Mouse (Mus musculus): ENCODE results near the gene Arvcf. TPM values are rescaled to one million over a fixed set of nuclear protein-coding genes. Genes with fewer than 3 reads are reported as not detected.
A peak's percentile ranks its signal among the peaks of the same experiment; 100 is the strongest.

Arvcf gene
- total RNA-seq (2021): 10 to 100 TPM; 16.4 to 27.9 TPM
- long read RNA-seq, experiment 1, full-length matches to known transcripts: 29 of 73 reads
- long read RNA-seq, experiment 1, partial matches to known transcripts: 26 of 73 reads
- long read RNA-seq, experiment 1, other reads (novel, unspliced or antisense): 18 of 73 reads
- long read RNA-seq, experiment 2, full-length matches to known transcripts: 20 of 38 reads
- long read RNA-seq, experiment 2, partial matches to known transcripts: 11 of 38 reads
- long read RNA-seq, experiment 2, other reads (novel, unspliced or antisense): 7 of 38 reads

- peak; percentile 87 for DNase-seq
Observed at GRCm38 (mm10) chr16:18347931-18348600, at the start of gene Arvcf, which contains the start of gene Tango2. Arvcf (plus strand) TSS chr16:18348182. Tango2 (minus strand) TSS chr16:18348103.

- no peak for DNase-seq
Observed at GRCm38 (mm10) chr16:18308159-18308558, 39.8 kb upstream of the Arvcf start.

DNA sequence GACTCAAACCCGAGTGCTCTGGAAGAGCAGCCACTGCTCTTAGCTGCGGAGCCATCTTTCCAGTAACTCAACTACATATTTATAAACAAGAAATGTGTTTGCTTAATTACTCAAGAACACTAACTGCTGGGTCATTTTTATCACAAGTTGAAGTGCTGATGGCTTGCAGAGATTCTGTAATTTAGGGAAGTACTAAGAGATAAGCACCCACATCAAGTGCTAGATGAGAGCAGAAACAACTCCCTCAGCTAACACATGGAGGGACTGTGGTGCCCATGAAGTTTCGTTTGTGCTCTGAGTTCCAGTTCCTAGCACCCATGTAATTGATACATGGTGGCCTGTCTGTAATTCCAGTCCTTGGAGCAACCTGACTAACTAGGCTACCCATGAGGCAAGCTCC lies 29.0 kb upstream of the Arvcf start:
- no peak for DNase-seq

GRCm38 (mm10) chr16:18321443-18321842 lies 26.5 kb upstream of the Arvcf start:
- DNase-seq: no peak

GRCm38 (mm10) chr16:18323460-18323859 lies 24.5 kb upstream of the Arvcf start:
- no peak for DNase-seq

DNA sequence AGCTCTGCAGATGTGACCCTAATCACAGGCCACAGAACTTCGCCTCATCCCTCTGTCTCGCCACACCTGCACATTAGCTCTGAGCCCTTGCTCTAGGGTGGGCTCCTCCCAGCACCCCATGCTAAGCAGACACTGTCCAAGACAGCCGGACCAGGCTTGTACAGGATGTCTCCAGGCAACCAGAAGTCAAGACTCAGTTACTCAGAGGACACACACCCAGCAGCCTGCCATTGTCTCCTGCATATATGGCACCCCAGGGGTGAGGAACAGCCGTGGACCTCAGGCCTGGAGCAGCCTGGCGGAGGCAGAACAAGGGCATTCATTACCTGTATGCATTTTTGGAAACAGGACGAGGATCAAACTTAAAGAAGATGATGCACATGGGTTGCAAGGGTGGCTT lies 24.0 kb upstream of the Arvcf start:
- no peak for DNase-seq

DNA sequence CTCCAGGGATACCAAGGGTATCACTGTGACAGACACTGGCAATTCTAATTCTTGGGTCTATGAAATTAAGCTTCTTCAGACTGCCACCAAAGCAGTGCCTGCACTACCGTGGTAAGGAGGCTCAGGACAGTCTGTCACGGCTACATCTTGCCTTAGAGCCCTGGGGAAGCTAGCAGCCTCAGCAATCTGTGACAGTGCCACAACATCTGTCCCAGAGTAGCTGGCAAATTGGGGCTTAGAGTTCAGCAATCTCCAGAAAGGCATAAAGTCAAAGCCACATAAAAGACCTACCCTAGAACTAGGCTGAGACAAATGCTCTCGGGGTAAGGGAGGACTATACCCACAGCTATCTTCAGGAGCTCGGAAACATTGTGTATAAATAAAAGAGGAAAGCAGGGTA lies 22.2 kb upstream of the Arvcf start:
- DNase-seq: no peak

- no peak for DNase-seq
Observed at GRCm38 (mm10) chr16:18327936-18328335, 20.0 kb upstream of the Arvcf start.

DNA sequence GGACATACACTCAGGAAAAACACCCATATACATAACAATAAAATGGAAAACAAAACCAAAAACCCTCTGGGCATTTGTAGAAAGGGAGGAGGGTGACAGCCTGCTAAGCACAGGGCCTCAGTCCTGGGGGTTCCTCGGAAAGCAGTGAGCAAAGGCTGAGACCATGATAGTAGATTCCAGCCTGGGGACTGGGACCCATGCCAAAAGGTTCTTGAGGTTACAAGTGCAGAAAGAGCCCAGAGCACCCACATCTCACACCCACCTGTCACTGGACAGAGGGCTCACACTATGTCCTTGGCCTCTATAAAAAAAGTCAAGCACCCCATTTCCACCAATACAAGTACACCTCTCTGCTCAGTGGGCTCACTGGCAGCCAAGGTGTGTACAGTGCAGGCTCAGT lies 19.5 kb upstream of the Arvcf start:
- DNase-seq: no peak

GRCm38 (mm10) chr16:18333976-18334375 lies 14.0 kb upstream of the Arvcf start:
- DNase-seq: no peak

DNA sequence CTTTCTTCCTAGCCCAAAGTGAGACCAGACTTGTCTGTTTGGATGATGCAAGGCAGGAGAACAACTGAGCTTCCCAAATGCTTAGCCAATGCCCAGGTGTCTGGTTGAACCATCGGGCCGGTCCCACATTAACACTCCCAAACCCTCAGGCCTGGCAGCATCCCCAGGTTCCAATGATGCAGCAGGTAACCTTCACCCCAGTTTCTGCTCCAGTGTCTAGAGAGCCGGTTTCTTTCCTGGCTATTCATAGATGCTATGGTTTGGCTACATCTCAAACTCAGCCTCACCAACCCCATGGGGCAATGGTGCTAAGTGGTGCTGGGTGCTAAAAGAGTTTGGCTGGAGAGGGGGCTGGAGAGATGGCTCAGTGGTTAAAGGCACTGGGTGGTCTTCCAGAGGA lies 12.0 kb upstream of the Arvcf start:
- no peak for DNase-seq

DNA sequence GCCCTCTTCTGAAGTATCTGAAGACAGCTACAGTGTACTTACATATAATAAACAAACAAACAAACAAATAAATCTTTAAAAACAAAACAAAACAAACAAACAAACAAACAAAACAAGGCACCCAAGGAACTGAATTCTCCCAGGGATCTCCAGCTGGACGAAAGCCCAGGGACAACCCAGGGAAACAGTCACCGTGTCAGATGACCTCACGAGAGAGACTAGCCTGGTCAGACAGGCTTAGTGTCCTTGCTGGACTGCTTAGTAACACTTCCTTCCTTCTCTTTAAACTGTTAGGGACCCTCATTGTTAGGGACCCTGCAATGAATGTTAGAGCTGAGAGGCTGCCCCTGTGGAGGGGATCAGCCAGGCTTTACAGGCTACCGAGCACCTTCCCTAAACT lies 10.7 kb upstream of the Arvcf start:
- DNase-seq: no peak

- DNase-seq: no peak
Observed at GRCm38 (mm10) chr16:18339866-18340265, 8.1 kb upstream of the Arvcf start.

GRCm38 (mm10) chr16:18341605-18342004 lies 6.4 kb upstream of the Arvcf start:
- DNase-seq: no peak

DNA sequence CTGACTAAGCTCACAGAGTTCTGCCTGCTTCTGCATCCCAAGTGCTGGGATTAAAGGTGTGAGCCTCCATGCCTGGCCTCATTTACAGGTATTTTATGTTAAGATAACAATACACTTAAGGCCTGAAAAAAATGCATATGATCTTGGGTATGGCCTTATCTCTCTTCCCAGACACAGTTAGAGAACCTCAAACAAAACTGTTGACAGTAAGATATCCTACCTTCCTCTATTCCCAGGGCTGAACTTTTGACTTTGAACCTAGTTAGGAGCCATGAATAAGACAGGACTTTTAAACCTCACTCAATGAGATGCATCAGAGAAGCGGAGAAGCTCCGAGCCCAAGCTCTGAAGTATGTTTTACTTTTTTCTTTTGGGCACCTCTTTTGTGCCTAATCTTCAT lies 5.9 kb upstream of the Arvcf start:
- no peak for DNase-seq

DNA sequence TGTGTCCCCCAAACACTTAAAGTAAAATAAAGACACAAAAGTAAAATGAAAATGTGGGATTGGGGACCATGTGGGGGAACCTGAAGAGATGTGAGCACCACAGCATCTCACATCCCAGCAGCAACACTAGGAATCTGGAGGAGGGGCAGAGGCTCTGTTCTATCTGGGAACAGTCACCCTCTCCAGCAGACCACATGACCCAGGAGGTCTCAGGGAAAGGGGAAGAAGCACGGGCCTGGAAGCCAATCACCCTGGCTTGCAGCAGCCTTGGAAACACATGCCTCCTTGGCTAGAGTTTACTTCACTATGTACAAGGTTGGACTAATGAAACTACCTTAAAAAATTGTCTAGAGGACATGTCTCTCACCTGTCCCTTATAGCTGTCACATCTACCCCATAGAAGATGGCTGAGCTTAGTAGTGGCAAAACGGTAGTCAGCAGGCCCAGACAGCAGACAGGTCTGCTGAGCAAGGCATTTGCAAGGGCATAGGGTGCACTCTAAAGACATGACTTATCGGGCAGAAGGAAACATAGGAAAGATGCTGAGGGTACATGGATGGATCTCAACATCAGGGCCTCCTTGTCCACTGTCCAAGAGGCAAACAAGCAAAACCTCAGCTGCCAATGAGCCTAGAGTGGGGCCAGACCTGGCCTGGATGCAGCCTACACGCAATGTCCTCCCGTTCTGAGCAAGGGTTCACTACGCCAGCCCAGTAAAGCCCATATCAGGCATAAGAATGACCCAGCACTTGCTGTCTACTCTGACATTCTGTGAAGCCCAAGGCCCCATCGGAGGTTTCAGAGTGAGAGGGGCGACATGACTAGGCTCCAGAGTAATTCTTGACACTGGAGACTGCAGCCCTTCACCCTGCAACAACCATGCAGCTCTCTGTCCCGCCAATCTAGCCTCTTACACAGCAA lies 5.1 kb upstream of the Arvcf start:
- DNase-seq: no peak

- DNase-seq: peak; percentile 96
Observed at GRCm38 (mm10) chr16:18343778-18344177, 4.2 kb upstream of the Arvcf start.

GRCm38 (mm10) chr16:18345243-18345642 lies 2.7 kb upstream of the Arvcf start:
- DNase-seq: peak; percentile 79

DNA sequence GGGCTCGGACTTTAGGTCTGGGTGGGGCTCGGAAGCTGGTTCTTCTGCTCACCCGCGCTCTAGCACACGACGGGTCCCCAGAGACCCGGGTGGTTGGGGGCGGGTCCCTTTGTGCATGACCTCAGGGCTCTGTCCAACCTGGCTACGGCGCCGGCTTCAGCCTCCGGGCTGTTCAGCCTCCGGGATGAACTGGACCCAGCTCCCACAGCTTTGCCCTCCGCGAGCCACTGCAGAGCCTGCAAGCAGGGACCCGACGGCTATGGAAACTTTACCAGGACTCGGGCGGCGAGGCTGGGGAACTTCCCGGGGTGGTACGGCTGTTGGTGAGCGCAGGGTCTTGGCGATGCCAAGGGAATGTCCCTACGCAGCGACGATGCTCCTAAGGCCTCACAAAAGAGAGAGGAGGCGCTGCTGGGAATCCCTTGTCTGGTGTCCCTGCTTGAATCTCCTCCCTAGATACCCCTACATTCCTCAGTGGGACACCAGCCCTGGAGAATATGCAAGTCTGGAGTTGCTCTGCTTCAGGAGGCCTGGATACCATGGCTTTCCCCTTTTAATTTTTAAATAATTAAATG lies 706 bp downstream of the Arvcf start:
- DNase-seq: peak; percentile 51

DNA sequence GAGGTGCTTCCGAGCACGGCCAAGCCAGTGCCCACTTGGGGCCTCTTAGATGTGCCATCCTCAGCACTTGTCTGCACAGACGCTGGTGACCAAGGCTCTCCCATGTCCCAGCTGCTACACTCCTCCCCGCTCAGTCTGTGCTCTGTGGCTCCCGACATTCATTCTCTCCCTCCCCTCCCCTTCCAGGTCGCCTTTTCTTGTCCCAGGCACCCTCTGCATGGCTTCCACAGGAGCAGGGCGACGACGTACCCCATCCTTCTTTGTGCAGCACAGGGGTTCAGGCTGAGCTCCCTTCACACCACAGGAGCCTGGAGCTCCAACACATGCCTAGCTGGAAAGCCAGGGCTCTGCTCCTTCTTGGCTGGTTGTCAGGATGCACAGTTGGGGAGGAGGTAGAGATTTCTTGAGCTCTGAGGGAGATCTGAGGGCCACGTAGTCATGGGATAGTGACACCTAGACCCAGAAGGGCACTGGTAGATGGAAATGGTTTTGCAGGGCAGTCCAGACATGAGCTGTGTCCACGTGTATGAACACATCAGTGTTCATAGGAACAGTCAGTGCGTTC lies 1.9 kb downstream of the Arvcf start:
- DNase-seq: no peak

DNA sequence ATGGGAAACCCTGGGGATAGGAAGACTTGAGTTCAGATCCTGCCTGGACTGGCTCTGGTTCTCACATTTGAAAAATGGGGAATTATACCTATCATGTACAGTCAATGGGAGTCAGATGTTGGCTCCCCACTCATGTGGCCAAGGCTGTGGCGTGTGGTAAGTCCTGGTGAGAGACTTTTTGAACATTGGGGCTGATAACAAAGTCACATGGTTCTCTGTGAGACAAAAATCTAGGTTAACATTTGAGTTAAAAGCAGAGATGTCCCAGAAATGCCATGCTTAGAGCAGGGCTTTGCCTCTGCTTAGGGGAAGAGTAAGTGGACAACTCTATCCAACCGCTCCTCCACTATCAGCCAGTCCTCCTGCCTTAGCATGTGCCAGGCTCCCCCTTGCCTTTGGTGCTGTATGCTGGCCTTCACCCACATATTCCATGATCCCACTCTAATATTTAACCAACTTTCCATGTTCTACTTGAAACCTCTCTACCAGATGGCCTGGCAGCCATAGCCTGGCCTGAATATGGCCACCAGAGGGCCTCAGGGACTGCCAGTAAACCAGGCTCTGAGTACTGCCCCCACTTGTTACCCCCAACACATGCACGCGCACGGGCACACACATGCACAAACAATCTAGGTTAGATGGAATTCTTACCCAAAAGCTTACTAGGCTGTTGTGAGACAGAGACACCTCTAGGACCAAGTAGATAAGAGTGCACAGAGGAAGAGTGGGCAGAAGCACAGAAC lies 3.5 kb downstream of the Arvcf start:
- DNase-seq: peak; percentile 54

Measured in gastrocnemius, postnatal 10 days (tissue).